Mouse (Mus musculus) embryonic fibroblast, embryonic 13.5 days (primary cell): ENCODE data around the gene Rapgef4.

Experiments
- CTCF ChIP-seq: IDR thresholded peaks from 2 replicates; pipeline ENCODE4 v1.5.1; 2011; ENCODE audit warnings: mild to moderate bottlenecking, control low read depth, low read length, moderate library complexity, borderline replicate concordance; ENCODE audit not compliant: insufficient read depth
- POLR2A ChIP-seq: IDR thresholded peaks from 2 replicates; pipeline ENCODE4 v1.6.1; 2011; ENCODE audit warnings: low read depth, mild to moderate bottlenecking, control low read depth, low read length, moderate library complexity

- TF ChIP-seq POLR2A, result no peak
- no peak for TF ChIP-seq CTCF
Measured at GRCm38 (mm10) chr2:72145281-72145875, 164.3 kb downstream of the Rapgef4 start.
